8 mouse cellular contexts compared by ENCODE assay signal in genomic region chr7:99535741-99536501, GRCm38 (mm10). TPM values are rescaled to one million over a fixed set of nuclear protein-coding genes. Genes with fewer than 3 reads are reported as not detected.
DNase-seq lines count a peak whose midpoint lies in the region; ATAC-seq lines count a peak whose summit lies in the region.

No protein-coding gene starts in this region.

- WGBS in heart, embryonic 16.5 days, result 6% methylated on average over 46 of the region's 46 CpGs

- no peaks in the 10 kb centered on the region for H3K36me3 ChIP-seq in heart, embryonic 16.5 days (ENCODE audit: control insufficient read depth, insufficient read depth)

- peak overlapping the region; percentile 91 for H3K4me2 ChIP-seq in heart, embryonic 16.5 days (ENCODE audit: low read depth, low read length)

- H3K27me3 ChIP-seq in heart, embryonic 16.5 days (ENCODE audit: control insufficient read depth, insufficient read depth, low read length), result no peaks in the 10 kb centered on the region

- peak; percentile 68 for DNase-seq in adrenal gland, adult 2 months
- DNase-seq in adrenal gland, postnatal 4 days (ENCODE audit: low spot score in 2 of 2), result no peak
- peak; percentile 46 for DNase-seq in 3134 (ENCODE audit: extremely low read depth, insufficient read length, low spot score)
- DNase-seq in c-Kit-positive CD71-negative TER-119-negative erythroid progenitor cells, embryonic 14.5 days (ENCODE audit: low read depth), result peak; percentile 56
- DNase-seq in liver, result peak; percentile 59
- DNase-seq in Muller cell, postnatal 12 days (ENCODE audit: inconsistent ontology term), result no peak

- H3K4me3 ChIP-seq in heart, embryonic 16.5 days (ENCODE audit: low read length), result peak overlapping the region; percentile 66

- peak overlapping the region; percentile 89 for H3K9ac ChIP-seq in heart, embryonic 16.5 days (ENCODE audit: low read length)

- H3K9me3 ChIP-seq in heart, embryonic 16.5 days (replicated peaks; ENCODE audit: control insufficient read depth, low read length), result no peaks in the 10 kb centered on the region

- ATAC-seq in heart, embryonic 16.5 days (replicated peaks; ENCODE audit: extremely low read depth, insufficient read depth, low FRiP score), result peak; percentile 12
- ATAC-seq in monocyte, adult 5-6 weeks (replicated peaks; ENCODE audit: insufficient number of reproducible peaks, low FRiP score, low TSS enrichment, poor library complexity, severe bottlenecking), result peak; percentile 63

- peak overlapping the region; percentile 84 for H3K27ac ChIP-seq in heart, embryonic 16.5 days (ENCODE audit: low read length)

- H3K4me1 ChIP-seq in heart, embryonic 16.5 days (ENCODE audit: control insufficient read depth, insufficient read depth, low read length), result peaks cover 24% of the 10 kb centered on the region

RNA-seq across cellular contexts. Expression of gene Arrb1, which starts 0.7 kb away (rescaled TPM):
- total RNA-seq in adrenal gland, adult 2 months (2021), result 10 to 100 TPM; 38.7 to 62.2 TPM
- 19.0 and 19.3 TPM in 2 replicates for polyA plus RNA-seq in adrenal gland, adult 2 months (2012; rRNA removed)
- 10 to 100 TPM; 74.9 to 76.9 TPM for total RNA-seq in adrenal gland, postnatal 4 days (2021)
- 4.9 and 6.8 TPM in 2 replicates for polyA plus RNA-seq in heart, embryonic 16.5 days (2015; fragmentation: Nextera tagmentation; extraction: Ambion mirVana)
- total RNA-seq in monocyte, adult 5-6 weeks (2017), result 70.1 to 101 TPM (median 79.0 TPM) in 3 replicates

RNA-seq across cellular contexts. Expression of gene Rps3, which starts 52.4 kb away (rescaled TPM):
- 100 to 1,000 TPM; 414 to 589 TPM for total RNA-seq in adrenal gland, adult 2 months (2021)
- polyA plus RNA-seq in adrenal gland, adult 2 months (2012; rRNA removed), result 80.7 and 95.4 TPM in 2 replicates
- 100 to 1,000 TPM; 720 TPM for total RNA-seq in adrenal gland, postnatal 4 days (2021)
- polyA plus RNA-seq in heart, embryonic 16.5 days (2015; fragmentation: Nextera tagmentation; extraction: Ambion mirVana), result 471 and 474 TPM in 2 replicates
- 1,253 to 1,571 TPM (median 1,557 TPM) in 3 replicates for total RNA-seq in monocyte, adult 5-6 weeks (2017)

Comparison
In these comparisons a context has a peak if more than half of its experiments do, and no peak if none do; other contexts are left out.
1. DNase-seq: peak in adrenal gland, adult 2 months (single experiment), 3134 (single experiment), c-Kit-positive CD71-negative TER-119-negative erythroid progenitor cells, embryonic 14.5 days (single experiment) and liver (single experiment); none in adrenal gland, postnatal 4 days (0 of 2) and Muller cell, postnatal 12 days (single experiment).